Mouse (Mus musculus) erythroblast, embryonic 14.5 days (primary cell): ENCODE data around the gene Exoc7. TPM values are rescaled to one million over a fixed set of nuclear protein-coding genes. Genes with fewer than 3 reads are reported as not detected.

Experiments
- H3K27me3 ChIP-seq: 2 replicates; pipeline ENCODE4 v1.6.1; 2012; ENCODE audit warnings: inconsistent platforms; ENCODE audit not compliant: control insufficient read depth
- H3K36me3 ChIP-seq: 2 replicates; pipeline ENCODE4 v1.6.1; 2012; ENCODE audit warnings: mild to moderate bottlenecking, inconsistent platforms; ENCODE audit not compliant: control insufficient read depth
- H3K4me1 ChIP-seq: 2 replicates; pipeline ENCODE4 v1.6.1; 2012; ENCODE audit warnings: inconsistent platforms; ENCODE audit not compliant: control insufficient read depth
- H3K4me3 ChIP-seq: replicated peaks from 2 replicates; pipeline ENCODE3; 2012; ENCODE audit warnings: moderate library complexity, mild to moderate bottlenecking, inconsistent platforms
- H3K9me3 ChIP-seq: 2 replicates; pipeline ENCODE4 v1.6.1; 2012; ENCODE audit warnings: low read length, inconsistent platforms, mixed read lengths; ENCODE audit not compliant: control insufficient read depth
- GATA1 ChIP-seq: IDR thresholded peaks from 2 replicates; pipeline ENCODE4 v1.6.1; 2012; ENCODE audit warnings: low read length, inconsistent platforms, mixed read lengths
- TAL1 ChIP-seq: IDR thresholded peaks from 3 replicates; pipeline ENCODE4 v1.6.1; 2012; ENCODE audit warnings: low read length, inconsistent platforms, mixed read lengths
- polyA plus RNA-seq: library from polyadenylated mRNA; stranded (reverse); fragments of >175 nt; gene quantifications from 2 replicates; pipeline ENCODE4 v1.2.3, GENCODE M21; 2012

Exoc7 gene
- polyA plus RNA-seq, 1 experiment, result 0.84 TPM

GRCm38 (mm10) chr11:116336393-116336792, 29.4 kb upstream of the Exoc7 start:
- no peaks in the 10 kb centered on the region for H3K36me3 ChIP-seq
- no peak overlapping the region for H3K4me3 ChIP-seq
- no peak for TF ChIP-seq TAL1
- no peak for TF ChIP-seq GATA1
- peaks cover 3% of the 10 kb centered on the region; the same call in 1 of the 2 replicates for H3K9me3 ChIP-seq
- H3K27me3 ChIP-seq, result peaks cover 68% of the 10 kb centered on the region
- H3K4me1 ChIP-seq, result peaks cover 18% of the 10 kb centered on the region

GRCm38 (mm10) chr11:116335244-116336036, 28.4 kb upstream of the Exoc7 start, which contains the start of gene Foxj1:
Gene Foxj1 (minus strand): TSS chr11:116335399.
- TF ChIP-seq GATA1, result no peak
- no peak for TF ChIP-seq TAL1
- Histone ChIP-seq H3K9me3 (peaks cover 3% of the 10 kb centered on the region; the same call in 1 of the 2 replicates), H3K36me3 (no peaks in the 10 kb centered on the region), H3K4me1 (peaks cover 18% of the 10 kb centered on the region), H3K27me3 (peaks cover 68% of the 10 kb centered on the region), H3K4me3 (peak within 1 kb of the TSS; percentile 61)

- no peak for TF ChIP-seq GATA1
- no peak for TF ChIP-seq TAL1
- peaks cover 18% of the 10 kb centered on the region for H3K4me1 ChIP-seq
- H3K27me3 ChIP-seq, result peaks cover 68% of the 10 kb centered on the region
- peak overlapping the region; percentile 2 for H3K4me3 ChIP-seq
- H3K36me3 ChIP-seq, result no peaks in the 10 kb centered on the region
- peaks cover 3% of the 10 kb centered on the region; the same call in 1 of the 2 replicates for H3K9me3 ChIP-seq
Measured at GRCm38 (mm10) chr11:116334417-116334782, 27.4 kb upstream of the Exoc7 start.

- Histone ChIP-seq H3K9me3 (peaks cover 3% of the 10 kb centered on the region; the same call in 1 of the 2 replicates), H3K4me1 (peaks cover 17% of the 10 kb centered on the region), H3K27me3 (peaks cover 68% of the 10 kb centered on the region), H3K4me3 (peak overlapping the region; percentile 2), H3K36me3 (no peaks in the 10 kb centered on the region)
- TF ChIP-seq TAL1, result no peak
- no peak for TF ChIP-seq GATA1
Measured at GRCm38 (mm10) chr11:116333526-116334416, 26.7 kb upstream of the Exoc7 start.

GRCm38 (mm10) chr11:116332983-116333270, 25.9 kb upstream of the Exoc7 start:
- Histone ChIP-seq H3K4me1 (peaks cover 16% of the 10 kb centered on the region), H3K27me3 (peaks cover 63% of the 10 kb centered on the region), H3K9me3 (peaks cover 3% of the 10 kb centered on the region; the same call in 1 of the 2 replicates), H3K4me3 (no peak overlapping the region), H3K36me3 (no peaks in the 10 kb centered on the region)
- TF ChIP-seq TAL1 (no peak), GATA1 (no peak)

- no peak overlapping the region for H3K4me3 ChIP-seq
- H3K36me3 ChIP-seq, result no peaks in the 10 kb centered on the region
- H3K4me1 ChIP-seq, result peaks cover 16% of the 10 kb centered on the region
- H3K27me3 ChIP-seq, result peaks cover 57% of the 10 kb centered on the region
- no peak for TF ChIP-seq GATA1
- TF ChIP-seq TAL1, result no peak
- peaks cover 3% of the 10 kb centered on the region; the same call in 1 of the 2 replicates for H3K9me3 ChIP-seq
Measured at GRCm38 (mm10) chr11:116332232-116332982, 25.4 kb upstream of the Exoc7 start.

- peaks cover 35% of the 10 kb centered on the region for H3K27me3 ChIP-seq
- TF ChIP-seq GATA1 (no peak), TAL1 (no peak)
Measured at GRCm38 (mm10) chr11:116330211-116330518, 23.1 kb upstream of the Exoc7 start.

GRCm38 (mm10) chr11:116329314-116330210, 22.5 kb upstream of the Exoc7 start:
- peaks cover 29% of the 10 kb centered on the region for H3K27me3 ChIP-seq
- H3K9me3 ChIP-seq, result peaks cover 3% of the 10 kb centered on the region; the same call in 1 of the 2 replicates
- H3K4me1 ChIP-seq, result peaks cover 3% of the 10 kb centered on the region; the same call in 1 of the 2 replicates
- no peaks in the 10 kb centered on the region for H3K36me3 ChIP-seq
- TF ChIP-seq GATA1 (no peak), TAL1 (no peak)
- H3K4me3 ChIP-seq, result no peak overlapping the region

More at GRCm38 (mm10) chr11:116330211-116330518, 23.1 kb upstream of the Exoc7 start:
- peaks cover 9% of the 10 kb centered on the region for H3K4me1 ChIP-seq
- H3K4me3 ChIP-seq, result no peak overlapping the region
- peaks cover 3% of the 10 kb centered on the region; the same call in 1 of the 2 replicates for H3K9me3 ChIP-seq
- H3K36me3 ChIP-seq, result no peaks in the 10 kb centered on the region
